Mouse (Mus musculus) forebrain, embryonic 14.5 days (tissue): ENCODE data around the gene Ank2. TPM values are rescaled to one million over a fixed set of nuclear protein-coding genes. Genes with fewer than 3 reads are reported as not detected.
"Not testable (repeated sequence)": the region's sequence is repeated elsewhere in the genome, so short reads cannot be mapped to it uniquely, and the experiment has no call there.

Source experiments
- ATAC-seq: fragments of 200-750 bp; cut with Nextera tagmentation; 2 replicates; pipeline ENCODE4 v1.8.0; 2017; ENCODE audit warnings: mild to moderate bottlenecking, moderate library complexity
- DNase-seq: peaks from one replicate; pipeline ENCODE4 v3.0.0-alpha.2; 2015; ENCODE audit warnings: low spot score
- H3K27ac ChIP-seq: fragments of 300-500 bp; sonication (generic); 2 replicates; pipeline ENCODE4 v1.5.1; 2014; ENCODE audit warnings: low read depth, mild to moderate bottlenecking, control low read depth, low read length, moderate library complexity
- H3K27me3 ChIP-seq: fragments of 300-500 bp; sonication (generic); replicated peaks from 2 replicates; pipeline ENCODE4 v1.6.1; 2014; ENCODE audit warnings: low read length, control low read depth, mixed read lengths; ENCODE audit not compliant: control insufficient read depth, insufficient read depth
- H3K36me3 ChIP-seq: fragments of 300-500 bp; sonication (generic); 2 replicates; pipeline ENCODE4 v1.6.1; 2014; ENCODE audit warnings: low read length, control low read depth; ENCODE audit not compliant: control insufficient read depth, insufficient read depth
- H3K4me1 ChIP-seq: fragments of 300-500 bp; sonication (generic); 2 replicates; pipeline ENCODE4 v1.6.1; 2014; ENCODE audit warnings: antibody characterized with exemption, low read length, control low read depth; ENCODE audit not compliant: control insufficient read depth, insufficient read depth
- H3K4me2 ChIP-seq: fragments of 300-500 bp; sonication (generic); 2 replicates; pipeline ENCODE4 v1.6.1; 2014; ENCODE audit warnings: mild to moderate bottlenecking, control low read depth, low read length
- H3K4me3 ChIP-seq: fragments of 300-500 bp; sonication (generic); 2 replicates; pipeline ENCODE4 v1.5.1; 2014; ENCODE audit warnings: low read depth, low read length, control low read depth
- H3K9ac ChIP-seq: fragments of 300-500 bp; sonication (generic); 2 replicates; pipeline ENCODE4 v1.6.1; 2014; ENCODE audit warnings: mild to moderate bottlenecking, low read length, control low read depth, moderate library complexity
- H3K9me3 ChIP-seq: fragments of 300-500 bp; sonication (generic); replicated peaks from 2 replicates; pipeline ENCODE4 v1.6.1; 2016; ENCODE audit warnings: low read length, control low read depth, mixed read lengths; ENCODE audit not compliant: control insufficient read depth
- WGBS: fragments of 180-500 bp; shearing (Covaris S2); extraction: QIAGEN DNeasy Blood & Tissue Kit; methylation state at CpG from one replicate; pipeline ENCODE4 v1.1.7; 2014; 5-methylcytosine and 5-hydroxymethylcytosine counted together
- polyA plus RNA-seq: library from polyadenylated mRNA; unstranded; fragments of >200 nt; fragmentation: Nextera tagmentation; extraction: Ambion mirVana; gene quantifications from 2 replicates; pipeline ENCODE4 v1.2.1, GENCODE M21; 2014

The Ank2 gene
- polyA plus RNA-seq, 1 experiment from 2014 or later, result 61.8 TPM

DNA sequence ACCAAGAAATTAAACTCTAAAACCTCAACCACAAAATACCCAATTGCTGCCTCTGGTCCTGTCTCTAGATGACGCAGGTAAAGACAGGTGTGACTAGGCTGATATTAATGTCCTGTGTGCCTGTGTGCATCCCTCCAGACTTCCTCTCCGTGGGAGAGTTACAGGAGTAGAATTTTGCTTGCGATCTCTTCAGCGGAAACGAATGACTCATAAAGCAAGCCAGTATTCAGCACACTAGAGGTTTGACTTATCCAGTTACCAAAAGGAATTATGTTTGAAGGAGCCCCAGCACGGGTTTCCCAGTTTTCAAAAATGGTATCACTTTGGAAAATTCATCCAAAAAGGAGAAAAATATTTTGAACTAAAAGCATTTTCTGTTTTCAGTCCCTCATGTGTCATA lies 164.3 kb downstream of the Ank2 start:
- WGBS, result 95% methylated on average over 6 of the region's 6 CpGs
- no peaks in the 10 kb centered on the region for H3K27me3 ChIP-seq
- no peaks in the 10 kb centered on the region for H3K4me1 ChIP-seq
- H3K9me3 ChIP-seq, result no peaks in the 10 kb centered on the region
- H3K27ac ChIP-seq, result no peak overlapping the region
- ATAC-seq, result no peak
- no peak for DNase-seq
- H3K36me3 ChIP-seq, result no peaks in the 10 kb centered on the region
- no peak overlapping the region for H3K4me2 ChIP-seq
- no peak overlapping the region for H3K9ac ChIP-seq
- no peak overlapping the region for H3K4me3 ChIP-seq

- ATAC-seq, result no peak
- no peak overlapping the region for H3K4me2 ChIP-seq
- no peak overlapping the region for H3K27ac ChIP-seq
- no peaks in the 10 kb centered on the region for H3K27me3 ChIP-seq
- H3K9ac ChIP-seq, result no peak overlapping the region
- no peaks in the 10 kb centered on the region for H3K36me3 ChIP-seq
- DNase-seq, result no peak
- no peaks in the 10 kb centered on the region for H3K9me3 ChIP-seq
- H3K4me1 ChIP-seq, result no peaks in the 10 kb centered on the region
- 92% methylated on average over 6 of the region's 6 CpGs for WGBS
- H3K4me3 ChIP-seq, result no peak overlapping the region
These were observed 167.6 kb downstream of the Ank2 start for GRCm38 (mm10) chr3:127331562-127331961.

DNA sequence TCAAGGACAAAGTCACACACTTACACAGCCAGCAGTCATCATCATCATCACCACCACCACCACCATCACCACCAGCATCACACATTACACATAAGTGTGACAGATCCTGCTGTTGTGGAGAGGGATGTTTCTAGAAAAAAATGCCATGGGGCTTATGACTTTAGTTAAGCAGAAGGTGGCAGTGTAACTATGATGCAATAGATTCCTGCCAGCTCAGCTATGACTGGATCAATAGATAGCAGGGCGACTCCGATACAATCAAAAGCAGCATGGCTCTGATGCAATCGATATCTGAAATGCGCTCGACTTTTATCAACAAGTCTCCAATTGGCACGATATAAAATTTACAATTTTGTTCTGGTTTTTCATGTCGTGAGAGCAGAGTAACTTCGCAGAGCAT lies 172.8 kb downstream of the Ank2 start:
- Histone ChIP-seq H3K4me1 (no peaks in the 10 kb centered on the region), H3K4me2 (no peak overlapping the region), H3K27ac (no peak overlapping the region), H3K36me3 (no peaks in the 10 kb centered on the region), H3K27me3 (no peaks in the 10 kb centered on the region), H3K9ac (no peak overlapping the region), H3K4me3 (no peak overlapping the region), H3K9me3 (no peaks in the 10 kb centered on the region)
- 90% methylated on average over 8 of the region's 8 CpGs for WGBS
- DNase-seq (no peak), ATAC-seq (no peak)

DNA sequence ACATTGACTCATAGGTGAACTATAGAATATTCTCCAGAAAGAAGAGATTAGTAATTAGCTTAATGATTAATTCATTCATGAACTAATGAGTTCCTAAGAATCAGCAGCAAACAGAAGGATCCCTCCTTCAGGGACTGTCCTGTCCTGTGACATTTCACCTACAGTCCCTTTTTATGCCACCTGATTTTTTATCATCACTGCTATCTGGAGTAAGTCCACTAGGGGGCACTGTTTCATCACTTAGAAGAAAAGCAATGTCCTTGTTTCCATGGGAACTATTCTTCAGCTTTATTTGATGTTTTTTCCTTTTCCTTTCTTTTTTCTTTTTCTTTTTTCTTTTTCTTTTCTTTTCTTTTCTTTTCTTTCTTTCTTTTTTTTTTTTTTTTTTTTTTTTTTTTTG lies 176.3 kb downstream of the Ank2 start:
- Histone ChIP-seq H3K9ac (no peak overlapping the region), H3K4me2 (no peak overlapping the region), H3K27ac (no peak overlapping the region), H3K36me3 (no peaks in the 10 kb centered on the region), H3K4me3 (no peak overlapping the region), H3K9me3 (no peaks in the 10 kb centered on the region), H3K27me3 (no peaks in the 10 kb centered on the region), H3K4me1 (no peaks in the 10 kb centered on the region)
- DNase-seq (peak; percentile 83), ATAC-seq (peak; percentile 40; the same call in 1 of the 2 replicates)

GRCm38 (mm10) chr3:127321645-127322044 lies 177.5 kb downstream of the Ank2 start:
- Histone ChIP-seq H3K4me1 (no peaks in the 10 kb centered on the region), H3K4me2 (no peak overlapping the region), H3K4me3 (no peak overlapping the region), H3K9me3 (no peaks in the 10 kb centered on the region), H3K9ac (no peak overlapping the region), H3K36me3 (no peaks in the 10 kb centered on the region), H3K27ac (no peak overlapping the region), H3K27me3 (no peaks in the 10 kb centered on the region)
- no peak for ATAC-seq
- WGBS, result 88% methylated on average over 5 of the region's 5 CpGs
- DNase-seq, result no peak

DNA sequence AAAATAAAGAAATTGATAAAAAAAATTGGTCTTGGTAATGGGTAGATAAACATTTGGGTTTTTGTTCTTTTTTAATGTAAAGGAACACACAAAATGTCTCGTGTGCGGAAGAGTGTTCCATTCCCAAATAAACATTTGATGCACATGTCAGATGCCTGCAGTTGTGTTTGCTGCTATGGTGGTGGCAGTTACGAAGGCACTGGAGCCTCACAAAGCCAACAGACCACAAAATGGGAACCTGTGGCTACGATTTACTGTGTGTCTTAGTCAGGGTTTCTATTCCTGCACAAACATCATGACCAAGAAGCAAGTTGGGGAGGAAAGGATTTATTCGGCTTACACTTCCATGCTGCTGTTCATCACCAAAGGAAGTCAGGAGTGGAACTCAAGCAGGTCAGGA lies 178.1 kb downstream of the Ank2 start:
- DNase-seq, H3K4me3 ChIP-seq, H3K4me2 ChIP-seq, H3K27me3 ChIP-seq, H3K36me3 ChIP-seq, H3K9me3 ChIP-seq, H3K4me1 ChIP-seq, H3K9ac ChIP-seq, H3K27ac ChIP-seq, ATAC-seq: not testable (repeated sequence)
- WGBS, result 94% methylated on average over 5 of the region's 5 CpGs

DNA sequence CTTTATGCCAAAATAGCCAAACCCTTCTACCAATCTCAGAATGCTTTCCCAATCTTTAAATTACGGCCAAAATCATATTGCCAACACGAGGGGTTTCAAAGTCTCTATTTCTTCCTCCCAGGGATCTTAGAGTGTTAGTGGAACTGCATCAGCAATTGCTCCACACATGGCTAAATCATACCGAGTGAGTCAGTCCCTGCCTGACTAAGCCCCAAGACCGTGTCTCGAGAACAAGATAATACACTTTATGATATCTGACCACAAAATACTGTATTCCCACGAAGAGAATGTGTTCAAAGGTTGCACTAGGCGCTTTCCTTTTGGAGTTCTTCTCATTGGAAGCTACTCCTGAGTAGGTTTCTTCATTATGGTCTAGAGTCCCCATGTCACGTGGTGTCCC lies 178.8 kb downstream of the Ank2 start:
- no peak overlapping the region for H3K4me2 ChIP-seq
- no peaks in the 10 kb centered on the region for H3K4me1 ChIP-seq
- ATAC-seq (no peak), DNase-seq (no peak)
- H3K27me3 ChIP-seq, result no peaks in the 10 kb centered on the region
- H3K9ac ChIP-seq, result no peak overlapping the region
- H3K9me3 ChIP-seq, result no peaks in the 10 kb centered on the region
- H3K36me3 ChIP-seq, result no peaks in the 10 kb centered on the region
- H3K4me3 ChIP-seq, result no peak overlapping the region
- WGBS, result 89% methylated on average over 8 of the region's 8 CpGs
- no peak overlapping the region for H3K27ac ChIP-seq

- Histone ChIP-seq H3K4me1 (no peaks in the 10 kb centered on the region), H3K27me3 (no peaks in the 10 kb centered on the region), H3K27ac (0 out of 2 replicates have a peak overlapping the region, but pooled peaks have one; percentile 5), H3K9ac (no peak overlapping the region), H3K4me2 (no peak overlapping the region), H3K4me3 (no peak overlapping the region), H3K36me3 (no peaks in the 10 kb centered on the region), H3K9me3 (no peaks in the 10 kb centered on the region)
- WGBS, result 60% methylated on average over 6 of the region's 6 CpGs
- ATAC-seq, result no peak
- no peak for DNase-seq
These were observed 181.5 kb downstream of the Ank2 start for GRCm38 (mm10) chr3:127317641-127318040.

GRCm38 (mm10) chr3:127316717-127317116 lies 182.4 kb downstream of the Ank2 start:
- no peak overlapping the region for H3K27ac ChIP-seq
- H3K4me1 ChIP-seq, result no peaks in the 10 kb centered on the region
- no peak overlapping the region for H3K4me2 ChIP-seq
- H3K9ac ChIP-seq, result no peak overlapping the region
- no peaks in the 10 kb centered on the region for H3K36me3 ChIP-seq
- ATAC-seq (no peak), DNase-seq (no peak)
- no peaks in the 10 kb centered on the region for H3K27me3 ChIP-seq
- WGBS, result 95% methylated on average over 2 of the region's 2 CpGs
- no peaks in the 10 kb centered on the region for H3K9me3 ChIP-seq
- H3K4me3 ChIP-seq, result no peak overlapping the region
